Mouse (Mus musculus) gastrocnemius, postnatal 14 days (tissue): ENCODE measurements around the gene Cdkl1. TPM values are rescaled to one million over a fixed set of nuclear protein-coding genes. Genes with fewer than 3 reads are reported as not detected.

Experiments
- DNase-seq: peaks from one replicate; pipeline ENCODE4 v3.0.0; 2021; ENCODE audit warnings: mixed read lengths
- intact Hi-C: fragments of 180-260 bp; cut with DNase I; formaldehyde crosslinking; loops from one replicate; pipeline ENCODE4 v1.15.1; 2025; ENCODE audit warnings: low total_unique reads
- total RNA-seq, 2 experiments: library from RNA; stranded (reverse); gene quantifications; 2 replicates each; pipeline ENCODE4 v1.2.3; 2021

The Cdkl1 gene
- total RNA-seq, 2 experiments from 2014 or later: 0.72 to 0.84 TPM

DNA sequence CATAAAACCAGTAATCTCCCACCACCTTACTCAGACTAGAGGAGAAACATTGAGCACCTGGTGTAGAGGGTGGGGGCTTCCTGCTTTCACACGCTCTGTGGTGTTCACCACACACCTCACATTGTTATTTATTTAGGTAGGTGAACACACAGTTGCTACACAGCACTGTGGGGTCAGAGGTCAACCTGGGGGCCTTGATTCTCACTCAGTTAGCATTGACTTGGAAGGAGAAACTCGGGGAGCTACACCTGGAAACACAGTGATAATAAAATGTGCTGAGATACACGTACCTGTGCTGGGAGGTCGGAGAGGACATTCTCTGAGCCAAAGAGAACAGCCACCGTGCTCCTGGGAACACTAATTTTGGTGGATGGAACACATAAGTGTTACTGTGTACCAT, 2.7 kb downstream of the Cdkl1 start:
- intact Hi-C loops: no loop called here
- DNase-seq: no peak

DNA sequence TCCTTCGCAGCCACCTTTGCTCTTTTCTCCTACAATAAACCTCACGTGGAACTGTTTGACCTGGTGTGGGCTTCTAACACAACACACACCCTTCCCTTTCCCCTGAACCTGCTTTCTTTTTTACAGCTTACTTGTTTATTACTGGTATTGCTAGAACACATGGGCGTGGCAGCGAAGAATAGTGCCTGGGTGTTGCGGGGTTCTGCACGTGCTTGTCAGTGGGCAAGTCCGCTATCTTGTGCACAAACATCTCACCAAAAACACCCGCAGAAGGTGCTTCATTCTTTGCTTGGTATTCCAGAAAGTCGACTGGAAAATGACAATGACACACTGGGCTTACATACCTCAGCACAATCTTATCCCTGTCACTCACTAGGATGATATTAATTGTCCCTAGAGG, 5.6 kb downstream of the Cdkl1 start:
- intact Hi-C loops: no loop called here
- no peak for DNase-seq

DNA sequence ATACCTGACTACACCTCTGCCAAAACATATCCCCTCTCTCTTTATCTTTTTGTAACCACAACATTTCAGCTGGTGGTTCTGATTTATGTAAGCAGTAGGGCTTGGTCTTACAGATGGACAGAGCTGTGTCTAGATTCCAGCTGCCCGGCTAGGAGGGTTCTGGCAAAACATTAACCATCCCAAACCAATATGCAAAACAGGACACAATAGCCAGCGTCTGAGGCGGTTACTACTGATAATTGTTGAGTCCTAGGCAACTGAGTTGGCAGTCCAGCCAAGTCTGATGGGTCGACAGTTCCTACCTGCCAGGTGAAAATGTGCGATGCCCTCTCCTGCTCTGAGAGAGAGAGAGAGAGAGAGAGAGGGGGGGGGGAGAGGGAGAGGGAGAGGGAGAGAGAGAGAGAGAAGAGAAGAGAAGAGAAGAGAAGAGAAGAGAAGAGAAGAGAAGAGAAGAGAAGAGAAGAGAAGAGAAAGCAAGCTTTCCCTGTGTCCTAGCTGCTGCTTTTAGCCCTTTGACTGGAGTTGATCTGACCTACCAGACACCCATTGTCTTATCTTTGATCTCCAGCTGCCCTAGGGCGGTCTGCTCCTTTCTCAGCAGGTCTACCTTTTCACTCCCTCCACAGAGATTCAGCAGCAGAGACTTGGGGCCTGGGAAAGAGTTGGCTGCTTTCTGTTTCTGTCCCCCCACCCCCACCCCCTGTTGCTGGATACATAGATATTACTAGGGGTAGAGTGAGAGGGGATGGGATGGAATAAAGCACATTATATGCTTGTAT, 7.6 kb downstream of the Cdkl1 start:
- intact Hi-C loops: no loop called here
- no peak for DNase-seq

DNA sequence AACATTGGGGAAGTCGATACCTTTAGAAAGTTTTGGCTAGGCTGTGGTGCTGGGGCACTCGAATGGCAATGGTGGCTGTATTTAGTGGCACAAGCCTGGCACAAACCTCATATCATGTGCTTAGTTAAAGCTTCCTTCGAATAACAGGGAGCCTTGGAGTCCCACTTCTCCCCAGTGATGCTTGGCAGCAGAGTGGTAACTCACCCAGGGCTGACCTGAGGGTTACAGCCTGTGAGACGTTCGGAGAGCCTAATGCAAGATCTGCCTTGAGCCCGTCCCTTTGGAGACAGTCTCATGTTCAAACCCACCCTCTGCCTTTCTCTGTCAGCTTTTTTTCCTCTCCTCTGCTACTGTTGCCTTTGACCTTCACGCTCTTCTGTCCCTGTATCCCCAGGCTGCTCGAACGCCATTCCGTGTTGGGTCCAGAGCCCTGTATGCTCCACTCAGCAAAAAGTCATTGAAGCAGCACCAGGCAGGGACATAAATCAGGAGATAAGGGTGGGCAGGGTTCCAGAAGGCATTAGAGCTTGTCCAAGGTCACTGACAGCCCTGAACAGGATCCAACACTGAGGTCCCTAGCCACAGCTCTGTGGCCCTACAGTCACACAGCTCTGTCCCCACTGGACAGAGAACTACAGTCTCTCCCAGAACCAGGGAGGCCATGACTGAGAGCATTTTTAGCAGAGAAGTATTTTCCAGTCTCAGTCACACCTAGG, 9.0 kb downstream of the Cdkl1 start:
- DNase-seq: no peak
- intact Hi-C loops: no loop called here

DNA sequence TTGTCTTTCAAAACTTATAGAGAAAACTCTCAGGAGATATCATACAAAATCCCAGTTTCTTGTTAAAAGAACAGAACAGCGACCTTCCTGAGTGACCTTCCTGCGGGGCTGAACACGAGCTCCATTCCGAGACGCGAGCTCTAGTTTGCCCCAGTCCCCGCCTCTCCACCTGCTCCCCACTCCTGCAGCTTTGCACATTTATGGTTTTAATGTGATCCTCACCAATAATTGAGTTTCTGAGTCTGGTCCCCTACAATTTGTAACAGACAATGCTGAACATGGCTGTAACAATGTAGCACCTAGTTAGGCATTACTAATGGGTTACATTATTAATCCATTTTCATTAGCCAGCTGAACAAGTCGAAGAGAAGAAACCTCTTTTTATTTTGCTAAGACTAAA, 9.6 kb downstream of the Cdkl1 start:
- intact Hi-C loops: no loop called here

DNA sequence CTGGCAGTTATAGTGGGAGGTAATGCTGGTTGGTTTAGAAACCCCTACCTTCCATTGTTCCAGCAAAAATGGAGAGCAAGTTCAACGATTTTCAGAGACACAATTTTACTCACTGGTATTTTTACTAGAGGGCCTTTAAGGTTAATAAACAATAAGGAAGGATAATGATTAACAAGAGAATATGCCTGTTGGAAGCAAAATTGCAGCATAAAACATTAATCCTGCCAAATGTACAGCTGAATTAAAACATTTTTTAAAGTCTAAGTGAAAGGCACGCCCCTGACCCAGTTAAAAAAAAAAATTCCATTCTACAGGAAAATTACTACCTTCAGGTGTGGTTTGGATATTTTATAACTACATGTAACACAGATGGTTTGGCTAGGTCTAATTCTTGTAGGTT, 13.1 kb downstream of the Cdkl1 start:
- DNase-seq: no peak
- intact Hi-C loops: no loop called here

More for the DNA sequence above, 9.6 kb downstream of the Cdkl1 start:
- no peak for DNase-seq

DNA sequence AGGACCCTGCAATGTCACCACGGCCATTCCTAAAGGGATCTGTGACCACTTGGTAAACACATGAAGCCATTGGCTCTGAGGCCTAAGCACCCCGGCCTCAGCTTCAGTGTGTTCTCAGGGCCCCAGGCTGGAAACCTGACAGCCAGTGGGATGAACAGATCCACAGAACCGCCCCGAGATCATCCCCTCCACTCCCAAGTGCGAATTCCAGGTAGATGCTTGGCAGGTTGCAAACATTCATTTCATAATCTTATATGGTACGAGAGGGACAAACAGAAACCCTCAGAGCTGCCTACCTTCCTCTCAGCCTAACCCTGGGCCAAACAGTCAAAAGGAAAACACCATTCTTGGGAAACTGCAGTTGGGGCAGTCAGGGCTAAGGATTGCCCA, 13.7 kb downstream of the Cdkl1 start:
- intact Hi-C loops: no loop called here

DNA sequence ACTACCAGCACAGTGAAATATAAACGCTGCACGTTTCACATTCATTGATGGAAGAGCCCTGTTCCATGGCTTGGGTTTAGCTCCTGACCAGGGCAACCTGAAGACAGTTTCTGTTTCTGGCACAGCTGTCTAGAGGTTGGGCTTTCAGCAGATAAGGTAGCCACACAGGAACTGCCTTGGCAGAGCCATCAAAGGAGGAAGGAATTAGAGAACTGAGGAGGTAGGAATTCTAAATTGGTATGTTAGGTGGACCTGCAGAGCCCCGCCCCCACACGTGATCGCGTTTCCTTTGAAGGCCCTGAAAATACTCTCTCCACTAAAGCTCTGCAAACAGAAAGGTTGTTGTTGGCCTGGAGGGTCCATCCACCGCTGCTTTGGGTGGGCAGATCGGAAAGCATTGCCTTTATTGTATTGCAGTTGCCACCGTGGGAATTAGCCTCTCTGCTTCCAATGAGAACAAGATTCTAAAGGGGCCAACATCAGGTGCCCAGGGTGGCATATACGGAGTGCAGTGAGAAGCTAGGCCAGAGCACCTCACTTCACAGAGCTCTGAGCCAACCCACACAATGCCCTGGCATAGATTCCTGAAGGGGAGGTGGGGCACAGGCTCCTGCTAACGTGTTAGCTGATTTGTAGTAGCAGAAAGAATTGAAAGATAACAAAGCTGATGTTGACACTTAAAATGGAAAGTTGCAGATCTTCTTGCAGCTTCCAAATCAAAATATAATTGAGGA, 14.3 kb downstream of the Cdkl1 start:
- no peak for DNase-seq
- intact Hi-C loops: no loop called here

More for the DNA sequence above, 13.7 kb downstream of the Cdkl1 start:
- no peak for DNase-seq

DNA sequence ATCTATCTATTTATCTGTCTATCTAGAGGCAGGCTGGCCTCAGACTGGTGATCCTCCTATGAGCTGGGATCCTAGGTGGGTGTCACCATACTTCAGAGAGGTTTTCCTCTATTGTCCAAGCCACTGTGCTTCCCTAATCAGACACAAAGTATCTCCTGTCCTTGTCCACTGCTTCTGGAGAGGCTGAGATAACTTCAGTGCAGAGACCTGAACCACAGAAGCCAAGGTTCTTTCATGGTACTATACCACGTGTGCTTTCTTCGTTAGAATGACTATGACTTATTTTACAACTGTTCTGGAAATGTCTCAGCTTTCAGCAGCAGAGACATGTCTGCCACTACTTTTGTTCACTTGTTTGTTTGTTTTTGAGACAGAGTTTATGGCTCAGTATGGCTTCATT, 22.2 kb downstream of the Cdkl1 start:
- intact Hi-C loops: no loop called here

DNA sequence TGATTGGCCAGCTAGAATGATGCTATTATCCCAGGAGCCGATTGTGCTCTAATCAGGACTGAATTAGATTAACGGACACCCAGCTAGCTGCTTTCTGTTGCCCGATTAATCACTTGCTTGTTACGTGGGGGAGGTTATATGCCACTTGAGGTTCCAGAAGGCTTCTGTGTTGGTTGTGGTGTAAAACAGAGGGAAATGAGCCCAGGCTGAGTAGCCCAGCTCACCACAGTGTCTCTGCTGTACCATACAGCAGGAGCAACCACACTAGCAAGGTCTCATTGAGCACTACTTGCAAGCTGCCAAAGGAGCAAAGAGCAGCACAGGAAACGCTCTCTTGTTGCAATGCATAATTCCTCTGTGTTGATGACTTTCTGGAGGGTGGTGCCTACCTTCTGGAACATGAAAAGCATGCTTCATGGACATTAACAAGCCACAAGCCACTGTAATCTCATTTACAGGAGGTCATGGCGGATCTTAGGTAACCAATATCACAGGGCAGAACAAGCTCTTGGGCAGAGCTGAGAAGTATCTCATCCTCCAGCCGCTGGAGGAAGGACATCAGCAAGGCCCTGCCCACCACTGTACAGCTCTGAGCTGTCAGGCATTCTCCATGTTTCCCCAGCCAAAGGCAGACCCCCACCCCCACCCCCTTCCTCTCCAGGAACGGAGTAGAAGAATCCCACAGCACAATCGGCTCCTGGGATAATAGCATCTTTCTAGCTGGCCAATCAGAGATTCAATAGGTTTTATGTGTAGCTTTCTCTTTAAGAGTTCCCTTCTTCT, 23.4 kb downstream of the Cdkl1 start:
- DNase-seq: no peak
- intact Hi-C loops: no loop called here

More for the DNA sequence above, 22.2 kb downstream of the Cdkl1 start:
- no peak for DNase-seq

DNA sequence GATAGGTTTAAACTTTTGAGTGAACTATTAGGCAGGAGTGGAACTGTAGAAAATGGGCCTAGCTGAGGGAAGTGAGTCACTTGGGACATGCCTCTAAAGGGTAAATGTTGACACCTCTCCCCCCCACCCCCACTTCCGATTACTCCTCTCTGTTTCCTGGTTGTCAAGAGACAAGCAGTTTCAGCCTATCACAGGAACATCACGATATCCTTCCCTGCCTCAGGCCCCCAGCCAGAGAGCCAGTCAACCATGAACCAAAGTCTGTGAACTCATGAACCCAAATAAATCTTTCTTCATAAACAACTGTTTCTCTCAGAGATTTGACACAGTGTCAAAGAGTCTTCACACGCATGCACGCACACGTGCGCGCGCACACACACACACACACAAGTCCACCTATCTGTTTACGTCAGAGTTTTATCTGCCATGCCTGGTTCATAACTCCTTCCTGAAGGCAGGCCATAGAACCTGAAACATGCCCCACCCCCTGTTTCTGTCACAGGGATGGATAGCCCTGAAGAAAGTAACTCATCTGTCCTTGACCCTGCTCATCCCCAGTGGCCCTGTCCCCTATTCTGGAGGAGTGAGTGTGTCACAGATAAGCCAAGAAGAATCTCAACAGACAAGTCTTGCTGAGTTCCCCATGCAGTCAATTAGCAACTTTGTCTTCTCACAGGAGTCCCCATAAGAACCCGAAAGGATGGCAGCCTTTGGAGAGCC, 24.7 kb downstream of the Cdkl1 start:
- no peak for DNase-seq
- intact Hi-C loops: no loop called here

DNA sequence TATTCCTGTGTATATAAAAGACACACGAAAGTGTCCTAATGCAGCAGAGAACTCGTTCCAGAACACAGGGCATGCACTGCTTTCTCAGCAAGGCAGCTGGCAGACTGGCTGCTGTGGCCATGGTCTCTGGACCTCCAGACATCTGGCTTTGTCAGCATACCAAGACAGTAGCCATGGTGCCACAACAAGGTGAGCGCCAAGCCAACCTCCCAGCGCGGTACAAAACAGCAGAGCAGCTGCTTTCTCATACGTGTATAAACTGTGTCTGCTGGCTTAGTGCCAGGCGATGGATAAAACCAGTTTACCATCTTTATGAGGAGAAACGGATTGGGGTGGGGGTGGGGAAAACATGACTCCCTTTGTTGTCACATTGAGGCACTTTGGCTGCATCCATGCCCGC, 25.5 kb downstream of the Cdkl1 start:
- intact Hi-C loops: no loop called here
- DNase-seq: no peak

DNA sequence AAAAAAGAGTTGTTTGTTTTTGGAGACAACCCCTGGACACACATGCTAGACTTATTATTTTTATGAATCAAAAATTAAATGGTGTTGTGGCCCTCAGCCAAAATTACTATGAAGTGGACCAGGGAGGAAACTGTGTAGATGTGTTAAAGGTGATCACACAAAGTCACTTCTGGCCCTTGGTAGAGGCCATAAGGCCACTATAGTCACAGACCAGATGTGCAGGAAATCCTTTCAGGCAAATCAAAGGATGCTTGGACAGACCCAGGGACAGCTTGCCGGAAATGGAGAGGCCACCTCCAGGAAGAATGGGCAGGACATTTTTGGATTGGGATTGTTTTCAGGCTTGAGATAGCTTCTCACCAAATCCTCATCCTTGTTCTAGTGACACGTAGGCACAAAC, 29.5 kb downstream of the Cdkl1 start:
- no peak for DNase-seq
- intact Hi-C loops: no loop called here

DNA sequence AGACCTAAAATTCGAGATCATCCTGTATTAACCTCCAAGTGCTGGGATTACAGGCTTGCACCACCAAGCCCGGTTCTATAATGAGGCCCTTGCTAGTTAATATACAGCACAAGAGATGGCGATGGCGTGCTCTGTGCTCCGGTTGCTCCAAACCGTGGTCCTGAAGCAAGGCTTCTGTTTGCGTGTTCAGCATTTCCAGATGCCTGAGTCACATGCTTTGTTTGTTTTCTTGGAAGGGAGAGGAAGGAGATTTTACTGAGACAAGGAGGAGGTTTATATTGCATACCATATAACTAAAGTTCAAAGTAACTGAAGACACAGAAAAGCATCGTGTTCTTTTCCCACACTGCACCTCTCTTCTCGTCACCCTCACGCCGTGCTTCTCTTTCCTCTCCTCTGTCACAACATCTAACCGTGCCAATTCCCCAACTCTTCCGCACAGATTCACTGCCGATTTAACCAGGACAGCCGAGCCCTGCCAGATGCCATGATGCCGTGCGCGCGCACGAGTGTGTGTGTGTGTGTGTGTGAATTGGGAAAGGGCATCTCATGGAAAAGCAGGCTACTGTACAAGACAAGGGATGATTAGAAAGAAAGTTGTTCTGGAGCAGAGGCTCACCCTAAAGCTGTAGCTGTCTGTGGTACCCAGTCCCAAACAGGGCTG, 30.2 kb downstream of the Cdkl1 start:
- intact Hi-C loops: no loop called here
- no peak for DNase-seq

DNA sequence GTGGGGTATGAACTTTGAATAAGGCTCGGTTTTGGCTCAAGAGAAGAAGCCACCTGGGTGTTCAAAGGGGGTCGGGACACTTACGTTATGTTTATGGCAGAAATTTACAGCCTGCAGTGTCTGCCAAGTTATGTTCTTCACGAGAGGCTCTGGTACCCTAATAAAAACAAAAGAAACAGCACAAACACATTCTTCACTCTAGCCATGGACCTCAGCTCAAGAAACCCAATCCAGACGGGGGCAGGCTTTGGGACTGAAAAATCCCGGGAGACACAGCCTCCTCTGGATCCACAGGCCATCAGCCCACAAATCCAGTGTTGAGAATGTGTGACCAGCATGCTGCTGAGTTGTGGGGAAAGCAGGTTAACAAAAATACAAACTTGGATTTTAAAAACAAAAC, 31.1 kb downstream of the Cdkl1 start:
- no peak for DNase-seq
- intact Hi-C loops: no loop called here

DNA sequence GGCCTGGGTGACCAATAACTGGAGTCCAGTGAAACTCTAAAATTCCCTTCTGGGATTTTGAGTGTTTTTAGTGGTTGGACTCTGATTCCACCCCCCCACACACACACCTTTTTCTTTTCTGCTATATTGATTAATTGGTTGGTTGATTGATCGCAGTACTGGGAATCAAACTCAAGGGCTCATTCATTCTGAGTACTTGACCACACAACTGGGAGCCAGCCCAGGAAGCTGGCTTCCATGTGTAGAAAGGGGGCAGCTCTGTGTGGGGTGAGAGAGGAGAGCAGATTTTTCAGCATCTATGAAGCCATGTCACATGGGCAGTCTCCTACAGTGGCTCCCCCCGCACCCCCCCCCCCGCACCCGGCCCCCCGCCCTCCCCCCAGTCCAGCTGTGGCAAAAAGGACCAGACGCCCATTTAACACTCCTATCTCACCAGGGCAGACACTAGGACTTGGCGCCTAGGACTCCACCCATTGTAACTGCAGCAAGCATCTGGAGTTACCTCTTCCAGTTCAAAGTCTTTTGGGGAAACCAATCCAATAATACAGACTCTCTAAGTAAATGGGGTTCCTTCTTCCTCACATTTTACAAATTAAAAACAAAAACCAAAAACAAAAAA, 31.7 kb downstream of the Cdkl1 start:
- intact Hi-C loops: no loop called here

DNA sequence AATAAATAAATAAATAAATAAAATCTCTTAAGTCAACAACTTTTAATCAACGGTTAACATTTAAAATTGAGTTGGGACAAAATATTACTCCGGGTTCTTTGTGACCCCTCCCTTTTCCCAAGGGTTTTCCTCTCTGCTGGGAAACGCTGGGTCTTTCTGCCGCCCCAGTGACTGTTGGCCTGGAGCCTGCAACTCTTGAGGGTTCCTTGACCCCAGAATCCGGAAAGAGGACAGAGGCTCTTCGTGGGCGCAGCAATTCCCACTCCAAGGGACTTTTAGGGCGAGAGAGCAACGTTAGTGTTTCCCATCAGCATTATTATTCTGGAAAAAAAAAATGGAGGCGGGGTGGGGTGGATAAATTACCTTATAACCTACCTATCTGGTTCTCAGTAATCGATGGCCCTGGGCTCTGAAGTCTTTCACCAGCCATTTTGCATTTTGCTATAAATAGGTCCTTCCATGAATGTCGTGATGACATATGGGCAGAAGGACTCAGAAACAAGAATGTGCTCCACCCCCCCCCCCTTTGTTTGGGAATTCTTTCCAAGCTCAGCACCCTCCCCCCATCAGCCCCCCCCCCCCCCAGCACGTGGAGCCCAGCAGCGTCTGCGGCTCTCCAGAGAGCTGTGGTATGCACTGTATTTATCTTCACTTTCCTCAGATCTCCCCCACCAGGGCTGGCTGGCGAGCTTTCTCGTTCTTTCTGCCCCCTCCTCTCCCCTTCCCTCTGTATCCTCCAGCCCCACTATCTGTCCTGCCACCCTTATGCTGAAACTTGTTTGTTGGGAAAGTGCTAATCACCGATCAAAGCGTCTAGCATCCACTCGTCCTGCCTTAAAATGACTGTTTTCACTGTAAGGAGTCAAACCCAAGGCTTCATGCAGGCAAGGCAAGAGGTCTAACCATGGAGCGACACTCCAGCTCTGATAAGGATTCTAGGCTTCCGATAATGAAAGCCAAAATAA, 32.6 kb downstream of the Cdkl1 start:
- no peak for DNase-seq
- intact Hi-C loops: no loop called here

More for the DNA sequence above, 31.7 kb downstream of the Cdkl1 start:
- no peak for DNase-seq
